Mouse (Mus musculus) megakaryocyte, embryonic 14.5 days (primary cell): Measurements from ENCODE around the gene Zfp106.

Experiments used
- FLI1 ChIP-seq: IDR thresholded peaks from 2 replicates; pipeline ENCODE4 v1.6.1; 2012; ENCODE audit warnings: low read length, inconsistent platforms, mixed read lengths
- GATA1 ChIP-seq: IDR thresholded peaks from 3 replicates; pipeline ENCODE4 v1.6.1; 2012; ENCODE audit warnings: mixed read lengths, low read length, inconsistent platforms, borderline replicate concordance

- TF ChIP-seq FLI1 = no peak
- TF ChIP-seq GATA1 = no peak
These were observed 35.9 kb upstream of the Zfp106 start for GRCm38 (mm10) chr2:120599506-120599905.
